12 mouse cellular contexts compared by ENCODE assay signal in genomic region chr11:83563754-83564153, GRCm38 (mm10). TPM values are rescaled to one million over a fixed set of nuclear protein-coding genes. Genes with fewer than 3 reads are reported as not detected.
DNase-seq lines count a peak whose midpoint lies in the region; ATAC-seq and TF ChIP-seq lines count a peak whose summit lies in the region.
"Had no signal": no experiment of that assay in that cellular context is flagged by ENCODE, and none has a peak within 500 bp of the region (broad histone marks: within the 10 kb centered on the region; RNA-seq: fewer than 3 reads in every experiment).

No protein-coding gene starts in this region.

- DNase-seq in heart, adult 18-20 months: peak; percentile 39 to 47
- no peak for DNase-seq in liver, postnatal 0 days
- no peak for DNase-seq in liver, embryonic 11.5 days (ENCODE audit: low spot score)
- DNase-seq in NIH3T3 (ENCODE audit: low read depth): peak; percentile 97
- DNase-seq in gastrocnemius, postnatal 10 days: peak; percentile 38
- DNase-seq in stomach, postnatal 0 days (ENCODE audit: low spot score): no peak
- DNase-seq: cerebellum, postnatal 25 days had no signal

- no peak for ATAC-seq in heart, embryonic 12.5 days (ENCODE audit: insufficient number of reproducible peaks, low FRiP score)
- peak; percentile 47; the same call in 1 of the 2 replicates for ATAC-seq in liver, postnatal 0 days
- no peak for ATAC-seq in liver, embryonic 11.5 days (replicated peaks; ENCODE audit: low FRiP score)
- ATAC-seq in hindbrain, embryonic 13.5 days (ENCODE audit: low FRiP score): no peak
- ATAC-seq in stomach, postnatal 0 days (ENCODE audit: low FRiP score, low TSS enrichment): no peak

- WGBS in heart, embryonic 12.5 days: 68% methylated on average over 2 of the region's 2 CpGs
- WGBS in liver, postnatal 0 days (ENCODE audit: insufficient replicate concordance): 67% methylated on average over 2 of the region's 2 CpGs
- 71% methylated on average over 2 of the region's 2 CpGs for WGBS in liver, embryonic 11.5 days
- 85% methylated on average over 2 of the region's 2 CpGs for WGBS in hindbrain, embryonic 13.5 days
- WGBS in stomach, postnatal 0 days: 50% methylated on average over 2 of the region's 2 CpGs

- no peak overlapping the region for H3K4me3 ChIP-seq in heart, embryonic 12.5 days
- no peak overlapping the region for H3K4me3 ChIP-seq in liver, postnatal 0 days (ENCODE audit: low read depth, low read length)
- no peak overlapping the region for H3K4me3 ChIP-seq in liver, embryonic 11.5 days (ENCODE audit: low read depth, low read length)
- no peak overlapping the region for H3K4me3 ChIP-seq in hindbrain, embryonic 13.5 days
- H3K4me3 ChIP-seq in stomach, postnatal 0 days (ENCODE audit: low read depth, low read length): no peak overlapping the region
- H3K4me3 ChIP-seq: heart, embryonic 15.5 days; liver, embryonic 15.5 days had no signal

- H3K4me1 ChIP-seq in heart, embryonic 12.5 days (replicated peaks): no peaks in the 10 kb centered on the region
- H3K4me1 ChIP-seq in liver, postnatal 0 days (ENCODE audit: insufficient read depth): peaks cover 13% of the 10 kb centered on the region
- no peaks in the 10 kb centered on the region for H3K4me1 ChIP-seq in liver, embryonic 11.5 days (replicated peaks; ENCODE audit: control insufficient read depth, insufficient read depth, low read length)
- H3K4me1 ChIP-seq in hindbrain, embryonic 13.5 days (replicated peaks): no peaks in the 10 kb centered on the region
- no peaks in the 10 kb centered on the region for H3K4me1 ChIP-seq in stomach, postnatal 0 days (replicated peaks; ENCODE audit: control insufficient read depth, insufficient read depth)
- H3K4me1 ChIP-seq: heart, embryonic 15.5 days; liver, embryonic 15.5 days had no signal

- no peak overlapping the region for H3K9ac ChIP-seq in heart, embryonic 12.5 days
- no peak overlapping the region for H3K9ac ChIP-seq in liver, postnatal 0 days (replicated peaks)
- H3K9ac ChIP-seq in liver, embryonic 11.5 days (ENCODE audit: low read depth, low read length): no peak overlapping the region
- H3K9ac ChIP-seq in hindbrain, embryonic 13.5 days: no peak overlapping the region
- H3K9ac ChIP-seq in stomach, postnatal 0 days (ENCODE audit: low read length): no peak overlapping the region
- H3K9ac ChIP-seq: heart, embryonic 15.5 days; liver, embryonic 15.5 days had no signal

- H3K4me2 ChIP-seq in heart, embryonic 12.5 days: no peak overlapping the region
- H3K4me2 ChIP-seq in liver, postnatal 0 days (ENCODE audit: low read depth, low read length): no peak overlapping the region
- no peak overlapping the region for H3K4me2 ChIP-seq in liver, embryonic 11.5 days
- H3K4me2 ChIP-seq in hindbrain, embryonic 13.5 days: no peak overlapping the region
- no peak overlapping the region for H3K4me2 ChIP-seq in stomach, postnatal 0 days (replicated peaks; ENCODE audit: low read depth)
- H3K4me2 ChIP-seq: heart, embryonic 15.5 days; liver, embryonic 15.5 days had no signal

- no peak for TF ChIP-seq EP300 in liver, postnatal 0 days (IDR thresholded peaks at IDR 0.05; ENCODE audit: low read depth)
- TF ChIP-seq EP300 in stomach, postnatal 0 days (optimal IDR thresholded peaks at IDR 0.05): no peak

- H3K27ac ChIP-seq in heart, embryonic 12.5 days (ENCODE audit: poor library complexity, severe bottlenecking): no peak overlapping the region
- H3K27ac ChIP-seq in liver, postnatal 0 days (ENCODE audit: low read depth): no peak overlapping the region
- H3K27ac ChIP-seq in liver, embryonic 11.5 days (ENCODE audit: low read depth, low read length): no peak overlapping the region
- no peak overlapping the region for H3K27ac ChIP-seq in hindbrain, embryonic 13.5 days
- H3K27ac ChIP-seq in stomach, postnatal 0 days (replicated peaks): no peak overlapping the region
- H3K27ac ChIP-seq: heart, embryonic 15.5 days; liver, embryonic 15.5 days had no signal

- H3K36me3 ChIP-seq in heart, embryonic 12.5 days: no peaks in the 10 kb centered on the region
- no peaks in the 10 kb centered on the region for H3K36me3 ChIP-seq in liver, postnatal 0 days (replicated peaks; ENCODE audit: insufficient read depth, low read length)
- H3K36me3 ChIP-seq in liver, embryonic 11.5 days (ENCODE audit: control insufficient read depth, insufficient read depth, low read length): no peaks in the 10 kb centered on the region
- H3K36me3 ChIP-seq in hindbrain, embryonic 13.5 days: no peaks in the 10 kb centered on the region
- H3K36me3 ChIP-seq in stomach, postnatal 0 days (ENCODE audit: control insufficient read depth, insufficient read depth, low read length): no peaks in the 10 kb centered on the region
- H3K36me3 ChIP-seq: heart, embryonic 15.5 days; liver, embryonic 15.5 days had no signal

- TF ChIP-seq CTCF in liver, postnatal 0 days (IDR thresholded peaks at IDR 0.05; ENCODE audit: low read depth): no peak
- no peak for TF ChIP-seq CTCF in stomach, postnatal 0 days (IDR thresholded peaks at IDR 0.05; ENCODE audit: low read depth)

- no peaks in the 10 kb centered on the region; the same call in 1 of the 2 replicates for H3K27me3 ChIP-seq in heart, embryonic 12.5 days (replicated peaks)
- no peaks in the 10 kb centered on the region for H3K27me3 ChIP-seq in liver, postnatal 0 days (ENCODE audit: insufficient read depth, low read length)
- no peaks in the 10 kb centered on the region for H3K27me3 ChIP-seq in liver, embryonic 11.5 days (replicated peaks; ENCODE audit: control insufficient read depth, insufficient read depth, low read length)
- no peaks in the 10 kb centered on the region for H3K27me3 ChIP-seq in hindbrain, embryonic 13.5 days
- no peaks in the 10 kb centered on the region for H3K27me3 ChIP-seq in stomach, postnatal 0 days (ENCODE audit: control insufficient read depth, insufficient read depth, low read length)
- H3K27me3 ChIP-seq: heart, embryonic 15.5 days; liver, embryonic 15.5 days had no signal

- no peaks in the 10 kb centered on the region for H3K9me3 ChIP-seq in heart, embryonic 12.5 days (replicated peaks)
- H3K9me3 ChIP-seq in liver, postnatal 0 days (ENCODE audit: low read length): no peaks in the 10 kb centered on the region
- H3K9me3 ChIP-seq in liver, embryonic 11.5 days (ENCODE audit: control insufficient read depth, low read length): no peaks in the 10 kb centered on the region
- H3K9me3 ChIP-seq in hindbrain, embryonic 13.5 days: no peaks in the 10 kb centered on the region
- no peaks in the 10 kb centered on the region for H3K9me3 ChIP-seq in stomach, postnatal 0 days (ENCODE audit: control insufficient read depth, low read length)
- H3K9me3 ChIP-seq: heart, embryonic 15.5 days; liver, embryonic 15.5 days had no signal

RNA-seq across cellular contexts. Expression of gene Ccl9, which starts 14.7 kb away (rescaled TPM):
- total RNA-seq in heart, adult 18-20 months (2021): 1 to 10 TPM; 5.6 to 8.7 TPM
- 0.66 and 1.5 TPM in 2 replicates for polyA plus RNA-seq in heart, embryonic 12.5 days (2016; fragmentation: Nextera tagmentation; extraction: Ambion mirVana)
- polyA plus RNA-seq in liver, postnatal 0 days (2015; fragmentation: Nextera tagmentation; extraction: Ambion mirVana): 92.6 and 107 TPM in 2 replicates
- 5.5 and 8.7 TPM in 2 replicates for polyA plus RNA-seq in liver, embryonic 11.5 days (2014; fragmentation: Nextera tagmentation; extraction: Ambion mirVana)
- total RNA-seq in gastrocnemius, postnatal 10 days (2021): 1 to 10 TPM; 2.9 to 4.3 TPM
- 1.9 and 4.1 TPM in 2 replicates for polyA plus RNA-seq in hindbrain, embryonic 13.5 days (2015; fragmentation: Nextera tagmentation; extraction: Ambion mirVana)
- 2.5 and 3.5 TPM in 2 replicates for polyA plus RNA-seq in stomach, postnatal 0 days (2015; fragmentation: Nextera tagmentation; extraction: Ambion mirVana)

RNA-seq across cellular contexts. Expression of gene Ccl6, which starts 29.1 kb away (rescaled TPM):
- 10 to 100 TPM; 11.8 to 13.3 TPM for total RNA-seq in heart, adult 18-20 months (2021)
- 0.86 and 1.5 TPM in 2 replicates for polyA plus RNA-seq in heart, embryonic 12.5 days (2016; fragmentation: Nextera tagmentation; extraction: Ambion mirVana)
- 46.9 and 55.2 TPM in 2 replicates for polyA plus RNA-seq in liver, postnatal 0 days (2015; fragmentation: Nextera tagmentation; extraction: Ambion mirVana)
- 14.7 and 16.1 TPM in 2 replicates for polyA plus RNA-seq in liver, embryonic 11.5 days (2014; fragmentation: Nextera tagmentation; extraction: Ambion mirVana)
- total RNA-seq in gastrocnemius, postnatal 10 days (2021): 1 to 10 TPM; 3.3 to 3.4 TPM
- polyA plus RNA-seq in hindbrain, embryonic 13.5 days (2015; fragmentation: Nextera tagmentation; extraction: Ambion mirVana): 2.3 and 2.7 TPM in 2 replicates
- polyA plus RNA-seq in stomach, postnatal 0 days (2015; fragmentation: Nextera tagmentation; extraction: Ambion mirVana): 57.9 and 58.5 TPM in 2 replicates

RNA-seq across cellular contexts. Expression of gene Ccl5, which starts 33.4 kb away (rescaled TPM):
- 10 to 100 TPM in 1 of 2 experiments, 1 to 10 TPM in 1; 2.6 to 10.5 TPM for total RNA-seq in heart, adult 18-20 months (2021)
- polyA plus RNA-seq in heart, embryonic 12.5 days (2016; fragmentation: Nextera tagmentation; extraction: Ambion mirVana): 0.53 TPM in 1 of 2 replicates, not detected in the other
- polyA plus RNA-seq in liver, postnatal 0 days (2015; fragmentation: Nextera tagmentation; extraction: Ambion mirVana): 8.6 and 12.7 TPM in 2 replicates
- polyA plus RNA-seq in liver, embryonic 11.5 days (2014; fragmentation: Nextera tagmentation; extraction: Ambion mirVana): not detected in 2 replicates
- total RNA-seq in gastrocnemius, postnatal 10 days (2021): not detected
- not detected in 2 replicates for polyA plus RNA-seq in hindbrain, embryonic 13.5 days (2015; fragmentation: Nextera tagmentation; extraction: Ambion mirVana)
- polyA plus RNA-seq in stomach, postnatal 0 days (2015; fragmentation: Nextera tagmentation; extraction: Ambion mirVana): 0.33 and 1.1 TPM in 2 replicates
- polyA plus RNA-seq: forebrain, embryonic 11.5 days had no signal

RNA-seq across cellular contexts. Expression of gene Heatr9, which starts 41.8 kb away (rescaled TPM):
- total RNA-seq in heart, adult 18-20 months (2021): under 1 TPM in 1 of 2 experiments, not detected in 1; 0.26 TPM
- polyA plus RNA-seq in heart, embryonic 12.5 days (2016; fragmentation: Nextera tagmentation; extraction: Ambion mirVana): not detected in 2 replicates
- not detected in 2 replicates for polyA plus RNA-seq in liver, postnatal 0 days (2015; fragmentation: Nextera tagmentation; extraction: Ambion mirVana)
- not detected in 2 replicates for polyA plus RNA-seq in liver, embryonic 11.5 days (2014; fragmentation: Nextera tagmentation; extraction: Ambion mirVana)
- total RNA-seq in gastrocnemius, postnatal 10 days (2021): not detected
- polyA plus RNA-seq in hindbrain, embryonic 13.5 days (2015; fragmentation: Nextera tagmentation; extraction: Ambion mirVana): not detected in 2 replicates
- not detected in 2 replicates for polyA plus RNA-seq in stomach, postnatal 0 days (2015; fragmentation: Nextera tagmentation; extraction: Ambion mirVana)
- polyA plus RNA-seq: forebrain, embryonic 11.5 days; heart, embryonic 15.5 days; liver, embryonic 15.5 days had no signal

Comparison
In these comparisons a context has a peak if more than half of its experiments do, and no peak if none do; other contexts are left out.
1. DNase-seq: peak in heart, adult 18-20 months (2 of 2), NIH3T3 (single experiment) and gastrocnemius, postnatal 10 days (single experiment); none in liver, postnatal 0 days (single experiment), liver, embryonic 11.5 days (single experiment) and stomach, postnatal 0 days (single experiment).